Mouse (Mus musculus) bone marrow macrophage, adult 2 months (primary cell): ENCODE measurements at regions not wholly inside any gene's neighbourhood (a gene's known extent, or its start where the extent isn't known, plus 50 kb on each side); places are given as distances from the start of the nearest gene placed in this dataset.

Experiments
- H3K27ac ChIP-seq: 2 replicates; pipeline ENCODE4 v1.5.1; 2012; ENCODE audit warnings: low read depth, low read length; ENCODE audit not compliant: insufficient read depth
- H3K4me1 ChIP-seq: 2 replicates; pipeline ENCODE4 v1.6.1; 2012; ENCODE audit warnings: low read length; ENCODE audit not compliant: control insufficient read depth, insufficient read depth
- H3K4me3 ChIP-seq: 2 replicates; pipeline ENCODE4 v1.5.1; 2012; ENCODE audit warnings: mild to moderate bottlenecking, low read length, moderate library complexity; ENCODE audit not compliant: insufficient read depth
- CTCF ChIP-seq: IDR thresholded peaks from 2 replicates; pipeline ENCODE4 v1.5.1; 2012; ENCODE audit warnings: low read depth, mild to moderate bottlenecking, low read length, moderate library complexity
- POLR2A ChIP-seq: IDR thresholded peaks from 2 replicates; pipeline ENCODE4 v1.6.1; 2012; ENCODE audit warnings: mild to moderate bottlenecking, low read depth, low read length, borderline replicate concordance

- TF ChIP-seq POLR2A (no peak), CTCF (no peak)
- Histone ChIP-seq H3K4me1 (no peaks in the 10 kb centered on the region), H3K4me3 (no peak overlapping the region), H3K27ac (no peak overlapping the region)
Observed at GRCm38 (mm10) chr13:103484092-103484491, 149.8 kb upstream of the Mast4 start.

GRCm38 (mm10) chr13:103483392-103483791 is 149.1 kb upstream of the Mast4 start:
- TF ChIP-seq CTCF (no peak), POLR2A (no peak)
- Histone ChIP-seq H3K4me1 (no peaks in the 10 kb centered on the region), H3K4me3 (no peak overlapping the region), H3K27ac (no peak overlapping the region)

GRCm38 (mm10) chr13:103476328-103476727 is 142.0 kb upstream of the Mast4 start:
- TF ChIP-seq CTCF (no peak), POLR2A (no peak)
- Histone ChIP-seq H3K27ac (no peak overlapping the region), H3K4me3 (no peak overlapping the region)

GRCm38 (mm10) chr13:103472216-103472615 is 137.9 kb upstream of the Mast4 start:
- Histone ChIP-seq H3K4me3 (no peak overlapping the region), H3K4me1 (no peaks in the 10 kb centered on the region), H3K27ac (no peak overlapping the region)
- TF ChIP-seq POLR2A: no peak
- TF ChIP-seq CTCF: no peak

More at GRCm38 (mm10) chr13:103476328-103476727, 142.0 kb upstream of the Mast4 start:
- H3K4me1 ChIP-seq: no peaks in the 10 kb centered on the region

- no peaks in the 10 kb centered on the region for H3K4me1 ChIP-seq
- H3K4me3 ChIP-seq: no peak overlapping the region
- TF ChIP-seq POLR2A (no peak), CTCF (no peak)
- H3K27ac ChIP-seq: no peak overlapping the region
Observed at GRCm38 (mm10) chr13:103470141-103470540, 135.8 kb upstream of the Mast4 start.

GRCm38 (mm10) chr13:103460499-103460898 is 126.2 kb upstream of the Mast4 start:
- TF ChIP-seq CTCF: no peak
- TF ChIP-seq POLR2A: no peak
- Histone ChIP-seq H3K4me1 (no peaks in the 10 kb centered on the region), H3K4me3 (no peak overlapping the region), H3K27ac (no peak overlapping the region)

- TF ChIP-seq POLR2A (no peak), CTCF (no peak)
- Histone ChIP-seq H3K4me3 (no peak overlapping the region), H3K27ac (no peak overlapping the region), H3K4me1 (no peaks in the 10 kb centered on the region)
Observed at GRCm38 (mm10) chr13:103459486-103460147, 125.3 kb upstream of the Mast4 start.

GRCm38 (mm10) chr13:103452837-103453236 is 118.5 kb upstream of the Mast4 start:
- Histone ChIP-seq H3K4me1 (no peaks in the 10 kb centered on the region), H3K4me3 (no peak overlapping the region), H3K27ac (no peak overlapping the region)
- no peak for TF ChIP-seq POLR2A
- no peak for TF ChIP-seq CTCF

GRCm38 (mm10) chr13:103430589-103430988 is 96.3 kb upstream of the Mast4 start:
- H3K4me1 ChIP-seq: no peaks in the 10 kb centered on the region
- H3K27ac ChIP-seq: no peak overlapping the region
- H3K4me3 ChIP-seq: no peak overlapping the region
- TF ChIP-seq CTCF (no peak), POLR2A (no peak)

GRCm38 (mm10) chr13:103424011-103424410 is 89.7 kb upstream of the Mast4 start:
- no peak for TF ChIP-seq CTCF
- TF ChIP-seq POLR2A: no peak
- H3K4me3 ChIP-seq: no peak overlapping the region

More at GRCm38 (mm10) chr13:103424011-103424410, 89.7 kb upstream of the Mast4 start:
- H3K4me1 ChIP-seq: no peaks in the 10 kb centered on the region
- H3K27ac ChIP-seq: no peak overlapping the region
